Mouse (Mus musculus) activated CD4-positive, CD25-positive, alpha-beta regulatory T cell (primary cell): Measurements from ENCODE around the gene Ccnb1ip1. TPM values are rescaled to one million over a fixed set of nuclear protein-coding genes. Genes with fewer than 3 reads are reported as not detected.

Source experiments
- polyA plus RNA-seq, 2 experiments: library from polyadenylated mRNA; unstranded; fragments of 100-300 nt; shearing (Covaris generic); gene quantifications; one replicate each; pipeline ENCODE4 v1.2.1; 2017

The Ccnb1ip1 gene
- not detected for polyA plus RNA-seq

DNA sequence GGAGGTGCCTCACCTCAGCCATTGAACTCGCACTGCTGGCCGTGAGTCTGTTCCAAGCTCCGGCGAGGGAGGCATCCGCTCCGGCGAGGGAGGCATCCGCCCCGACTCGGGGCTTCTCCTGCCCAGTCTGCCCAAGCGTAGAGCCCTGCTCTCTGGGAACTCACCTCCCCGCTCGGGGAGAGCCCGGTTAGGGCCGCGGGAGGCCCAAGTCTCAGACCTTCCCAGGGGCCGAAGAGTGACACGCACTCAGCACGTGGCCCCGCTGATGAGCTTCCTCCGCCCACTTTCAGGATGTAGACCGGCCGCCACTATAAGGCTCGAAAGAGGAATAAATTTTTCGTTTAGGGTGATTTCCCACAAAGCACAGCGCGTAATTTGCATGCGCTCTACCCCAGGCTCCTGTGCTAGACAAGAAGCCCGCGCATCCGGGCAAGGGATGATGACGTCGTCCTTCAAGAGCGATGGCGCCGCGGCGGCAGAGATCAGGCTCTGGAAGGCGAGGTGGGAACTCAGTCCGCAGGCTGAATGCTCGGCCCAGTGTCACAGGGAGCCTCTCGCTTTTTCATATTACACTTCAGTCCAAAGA, at the start of gene Ccnb1ip1, which contains the start of gene Parp2:
TSS of gene Ccnb1ip1 (minus strand) at position 246 of the 586 bp plus-strand sequence.
TSS of gene Parp2 (plus strand) at position 355 of the 586 bp plus-strand sequence.

DNA sequence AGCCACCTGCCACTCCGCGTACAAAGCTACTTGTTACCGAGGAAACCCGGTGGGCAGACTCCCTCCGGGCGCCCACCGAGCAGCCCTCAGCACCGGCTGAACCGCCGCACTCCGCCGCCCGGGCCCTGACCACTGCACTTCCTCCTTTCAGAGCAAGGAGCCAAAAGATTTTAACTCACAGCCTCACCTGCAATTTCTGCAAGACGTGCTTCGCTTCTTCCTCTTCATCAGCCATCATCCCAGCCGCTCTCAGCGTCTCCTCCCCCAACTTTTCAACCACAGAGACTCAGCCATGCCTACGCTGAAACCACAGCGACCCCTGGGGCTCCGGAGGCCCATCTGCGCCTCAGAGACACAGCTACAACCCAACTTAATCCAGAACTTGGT, 22.3 kb downstream of the Ccnb1ip1 start, which contains the start of gene Ttc5:
TSS of gene Ttc5 (minus strand) at position 269 of the 387 bp plus-strand sequence.

DNA sequence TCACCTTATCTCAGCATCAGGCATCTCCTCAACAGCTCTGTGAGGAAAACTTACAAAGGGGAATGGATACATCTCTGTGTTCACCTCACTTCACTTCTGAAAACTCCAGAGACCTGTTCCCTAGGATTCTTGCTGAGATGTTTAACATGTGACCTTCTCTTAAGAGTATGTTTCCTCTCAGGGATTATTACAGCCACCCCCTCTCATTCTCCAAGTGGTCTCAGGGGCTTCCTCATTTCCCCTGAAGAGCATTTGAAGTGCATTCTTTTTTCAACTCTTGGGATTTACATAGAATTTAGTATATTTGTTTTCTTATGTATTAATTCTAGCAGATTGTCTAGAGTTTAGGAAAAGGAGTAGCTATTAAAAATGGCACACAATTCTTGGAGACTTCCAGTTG, 62.5 kb downstream of the Ccnb1ip1 start, which contains the start of gene Olfr749:
TSS of gene Olfr749 (minus strand) at position 101 of the 400 bp plus-strand sequence.

Other genes starting within 250 kb of the Ccnb1ip1 start
- not detected for gene Olfr744, start 192.9 kb downstream of the Ccnb1ip1 start, polyA plus RNA-seq
- not detected for gene Olfr745, start 168.3 kb downstream of the Ccnb1ip1 start, polyA plus RNA-seq
- gene Olfr746, start 160.6 kb downstream of the Ccnb1ip1 start, polyA plus RNA-seq = not detected
- not detected for gene Olfr747, start 114.5 kb downstream of the Ccnb1ip1 start, polyA plus RNA-seq
- gene Olfr748, start 100.4 kb downstream of the Ccnb1ip1 start, polyA plus RNA-seq = under 1 TPM in 1 of 2 experiments, not detected in 1; 0.36 TPM
- not detected for gene Olfr749, start 62.6 kb downstream of the Ccnb1ip1 start, polyA plus RNA-seq
- gene Ttc5, start 22.2 kb downstream of the Ccnb1ip1 start, polyA plus RNA-seq = 100 to 1,000 TPM; 103 to 104 TPM
- 10 to 100 TPM; 59.8 to 62.3 TPM for gene Parp2, start 109 bp upstream of the Ccnb1ip1 start, polyA plus RNA-seq
- 10 to 100 TPM; 19.2 to 24.1 TPM for gene Tep1, start 62.8 kb upstream of the Ccnb1ip1 start, polyA plus RNA-seq
- under 1 TPM; 0.02 to 0.21 TPM for gene Klhl33, start 89.8 kb upstream of the Ccnb1ip1 start, polyA plus RNA-seq
- 10 to 100 TPM; 84.6 to 90.7 TPM for gene Osgep, start 117.2 kb upstream of the Ccnb1ip1 start, polyA plus RNA-seq
- gene Apex1, start 117.2 kb upstream of the Ccnb1ip1 start, polyA plus RNA-seq = 10 to 100 TPM; 41.2 to 87.4 TPM
- gene Pip4p1, start 123.1 kb upstream of the Ccnb1ip1 start, polyA plus RNA-seq = 10 to 100 TPM; 60.2 to 68.1 TPM
- gene Pnp, start 123.3 kb upstream of the Ccnb1ip1 start, polyA plus RNA-seq = 10 to 100 TPM; 50.8 to 76.6 TPM
- gene Gm49342, start 136.8 kb upstream of the Ccnb1ip1 start, polyA plus RNA-seq = not detected
- gene Pnp2, start 148.3 kb upstream of the Ccnb1ip1 start, polyA plus RNA-seq = 1 to 10 TPM; 1.6 to 2.0 TPM
- gene Rnase10, start 200.0 kb upstream of the Ccnb1ip1 start, polyA plus RNA-seq = under 1 TPM in 1 of 2 experiments, not detected in 1; 0.19 TPM
- not detected for gene Rnase9, start 234.1 kb upstream of the Ccnb1ip1 start, polyA plus RNA-seq
- not detected for gene Rnase11, start 242.4 kb upstream of the Ccnb1ip1 start, polyA plus RNA-seq
- gene Rnase12, start 249.9 kb upstream of the Ccnb1ip1 start, polyA plus RNA-seq = under 1 TPM in 1 of 2 experiments, not detected in 1; 0.51 TPM